In genomic region chr10:81284189-81284588, GRCm38 (mm10) we compare ENCODE assay signal across 14 mouse cellular contexts. TPM values are rescaled to one million over a fixed set of nuclear protein-coding genes. Genes with fewer than 3 reads are reported as not detected.
A peak's percentile ranks its signal among the peaks of the same experiment; 100 is the strongest.
DNase-seq lines count a peak whose midpoint lies in the region; ATAC-seq and TF ChIP-seq lines count a peak whose summit lies in the region.
"Had no signal": no experiment of that assay in that cellular context is flagged by ENCODE, and none has a peak within 500 bp of the region (broad histone marks: within the 10 kb centered on the region; RNA-seq: fewer than 3 reads in every experiment).

No protein-coding gene starts in this region.

- H3K4me1 ChIP-seq in embryonic facial prominence, embryonic 10.5 days = peaks cover 52% of the 10 kb centered on the region
- peaks cover 7% of the 10 kb centered on the region; the same call in 1 of the 2 replicates for H3K4me1 ChIP-seq in intestine, postnatal 0 days (replicated peaks; ENCODE audit: control insufficient read depth, insufficient read depth, low read length)
- peaks cover 21% of the 10 kb centered on the region for H3K4me1 ChIP-seq in small intestine, adult 2 months (ENCODE audit: control insufficient read depth, insufficient read depth, insufficient read length, low read length)
- H3K4me1 ChIP-seq in midbrain, embryonic 14.5 days (ENCODE audit: control insufficient read depth, insufficient read depth, low read length) = 0 out of 2 replicates have a peak, but pooled peaks cover 7% of the 10 kb centered on the region
- H3K4me1 ChIP-seq in heart, embryonic 11.5 days (ENCODE audit: control insufficient read depth, insufficient read depth, low read length) = peaks cover 3% of the 10 kb centered on the region; the same call in 1 of the 2 replicates

- ATAC-seq in intestine, postnatal 0 days = no peak
- no peak for ATAC-seq in midbrain, embryonic 14.5 days (ENCODE audit: low FRiP score, low TSS enrichment)
- ATAC-seq in heart, embryonic 11.5 days (replicated peaks; ENCODE audit: insufficient number of reproducible peaks, low FRiP score, low TSS enrichment) = no peak
- ATAC-seq: forebrain, postnatal 0 days had no signal

- H3K27ac ChIP-seq in embryonic facial prominence, embryonic 10.5 days (replicated peaks) = peak overlapping the region; percentile 42; the same call in 1 of the 2 replicates
- 0 out of 2 replicates have a peak overlapping the region, but pooled peaks have one; percentile 92 for H3K27ac ChIP-seq in intestine, postnatal 0 days (ENCODE audit: low read depth, low read length)
- no peak overlapping the region for H3K27ac ChIP-seq in small intestine, adult 2 months (ENCODE audit: insufficient read depth, low read depth, low read length)
- H3K27ac ChIP-seq in midbrain, embryonic 14.5 days (replicated peaks; ENCODE audit: low read depth, low read length) = no peak overlapping the region
- no peak overlapping the region for H3K27ac ChIP-seq in heart, embryonic 11.5 days (ENCODE audit: low read depth, low read length)
- H3K27ac ChIP-seq: heart, embryonic 10.5 days had no signal

- TF ChIP-seq POLR2A in small intestine, adult 2 months (IDR thresholded peaks at IDR 0.05; ENCODE audit: low read depth, low read length) = no peak

- TF ChIP-seq CTCF in intestine, postnatal 0 days (IDR thresholded peaks at IDR 0.05; ENCODE audit: low read depth) = no peak
- no peak for TF ChIP-seq CTCF in small intestine, adult 2 months (IDR thresholded peaks at IDR 0.05; ENCODE audit: extremely low read depth, insufficient read length, insufficient replicate concordance, low read depth, low read length)

- H3K9me3 ChIP-seq in embryonic facial prominence, embryonic 10.5 days = no peaks in the 10 kb centered on the region
- no peaks in the 10 kb centered on the region for H3K9me3 ChIP-seq in intestine, postnatal 0 days (ENCODE audit: control insufficient read depth)
- no peaks in the 10 kb centered on the region for H3K9me3 ChIP-seq in midbrain, embryonic 14.5 days (ENCODE audit: control insufficient read depth, low read length)
- no peaks in the 10 kb centered on the region for H3K9me3 ChIP-seq in heart, embryonic 11.5 days (replicated peaks; ENCODE audit: control insufficient read depth, low read length)
- H3K9me3 ChIP-seq: heart, embryonic 10.5 days had no signal

- no peak overlapping the region for H3K9ac ChIP-seq in intestine, postnatal 0 days (ENCODE audit: low read depth, low read length)
- no peak overlapping the region for H3K9ac ChIP-seq in midbrain, embryonic 14.5 days (replicated peaks; ENCODE audit: low read length)
- no peak overlapping the region for H3K9ac ChIP-seq in heart, embryonic 11.5 days (ENCODE audit: low read depth, low read length)
- H3K9ac ChIP-seq: forebrain, postnatal 0 days had no signal

- WGBS in embryonic facial prominence, embryonic 10.5 days = 53% methylated on average over 6 of the region's 6 CpGs
- WGBS in intestine, postnatal 0 days = 43% methylated on average over 6 of the region's 6 CpGs
- WGBS in small intestine, adult 2 months = 43% methylated on average over 6 of the region's 6 CpGs
- 52% methylated on average over 6 of the region's 6 CpGs for WGBS in midbrain, embryonic 14.5 days
- 37% methylated on average over 6 of the region's 6 CpGs for WGBS in heart, embryonic 11.5 days (ENCODE audit: insufficient replicate concordance)

- peak overlapping the region; percentile 60 for H3K4me2 ChIP-seq in intestine, postnatal 0 days (replicated peaks; ENCODE audit: low read depth)
- H3K4me2 ChIP-seq in midbrain, embryonic 14.5 days (ENCODE audit: low read length) = no peak overlapping the region
- no peak overlapping the region; the same call in 1 of the 2 replicates for H3K4me2 ChIP-seq in heart, embryonic 11.5 days

- DNase-seq in kidney, adult 9 months = peak; percentile 50
- no peak for DNase-seq in kidney, adult 8-10 months
- peak; percentile 47 for DNase-seq in embryonic facial prominence, embryonic 10.5 days (ENCODE audit: low spot score)
- no peak for DNase-seq in midbrain, embryonic 14.5 days
- DNase-seq: cerebellum, postnatal 36 days; forebrain, postnatal 0 days; gastrocnemius, postnatal 14 days; layer of hippocampus, postnatal 36 days; thymus, postnatal 14 days had no signal

- H3K36me3 ChIP-seq in embryonic facial prominence, embryonic 10.5 days (replicated peaks) = peaks cover 5% of the 10 kb centered on the region; the same call in 1 of the 2 replicates
- peaks cover 22% of the 10 kb centered on the region for H3K36me3 ChIP-seq in intestine, postnatal 0 days (ENCODE audit: control insufficient read depth, insufficient read depth)
- H3K36me3 ChIP-seq in small intestine, adult 2 months (ENCODE audit: control insufficient read depth, insufficient read depth, low read length) = peaks cover 34% of the 10 kb centered on the region
- no peaks in the 10 kb centered on the region for H3K36me3 ChIP-seq in midbrain, embryonic 14.5 days (ENCODE audit: control insufficient read depth, insufficient read depth, low read length)
- no peaks in the 10 kb centered on the region for H3K36me3 ChIP-seq in heart, embryonic 11.5 days (ENCODE audit: control insufficient read depth, insufficient read depth, low read length)
- H3K36me3 ChIP-seq: heart, embryonic 10.5 days had no signal

- peaks cover 88% of the 10 kb centered on the region for H3K27me3 ChIP-seq in embryonic facial prominence, embryonic 10.5 days (replicated peaks; ENCODE audit: low read depth, poor library complexity, severe bottlenecking)
- H3K27me3 ChIP-seq in intestine, postnatal 0 days (replicated peaks; ENCODE audit: control insufficient read depth, insufficient read depth, low read length) = no peaks in the 10 kb centered on the region
- no peaks in the 10 kb centered on the region for H3K27me3 ChIP-seq in small intestine, adult 2 months (ENCODE audit: control insufficient read depth, insufficient read depth, low read length)
- H3K27me3 ChIP-seq in midbrain, embryonic 14.5 days (ENCODE audit: control insufficient read depth, insufficient read depth, low read length) = peaks cover 9% of the 10 kb centered on the region; the same call in 1 of the 2 replicates
- H3K27me3 ChIP-seq in heart, embryonic 11.5 days (ENCODE audit: control insufficient read depth, insufficient read depth, low read length) = peaks cover 62% of the 10 kb centered on the region

- peak overlapping the region; percentile 63 for H3K4me3 ChIP-seq in embryonic facial prominence, embryonic 10.5 days
- H3K4me3 ChIP-seq in intestine, postnatal 0 days (ENCODE audit: low read depth, low read length) = peak overlapping the region; percentile 62
- peak overlapping the region; percentile 69; the same call in 1 of the 2 replicates for H3K4me3 ChIP-seq in small intestine, adult 2 months (ENCODE audit: low read depth, low read length)
- no peak overlapping the region for H3K4me3 ChIP-seq in midbrain, embryonic 14.5 days (replicated peaks; ENCODE audit: low read depth, low read length)
- H3K4me3 ChIP-seq in heart, embryonic 11.5 days (ENCODE audit: low read depth, low read length) = no peak overlapping the region

RNA-seq across cellular contexts. Expression of gene Tjp3, which starts 7.2 kb away (rescaled TPM):
- 8.9 and 9.0 TPM in 2 replicates for polyA plus RNA-seq in embryonic facial prominence, embryonic 10.5 days (2016; fragmentation: Nextera tagmentation; extraction: Ambion mirVana)
- polyA plus RNA-seq in intestine, postnatal 0 days (2015; fragmentation: Nextera tagmentation; extraction: Ambion mirVana) = 43.2 and 43.4 TPM in 2 replicates
- 124 and 239 TPM in 2 replicates for polyA plus RNA-seq in small intestine, adult 2 months (2012; rRNA removed)
- 4.4 and 5.7 TPM in 2 replicates for polyA plus RNA-seq in midbrain, embryonic 14.5 days (2014; fragmentation: Nextera tagmentation; extraction: Ambion mirVana)
- 0.90 and 1.4 TPM in 2 replicates for polyA plus RNA-seq in heart, embryonic 11.5 days (2014; fragmentation: Nextera tagmentation; extraction: Ambion mirVana)
- polyA plus RNA-seq: C2C12 had no signal

RNA-seq across cellular contexts. Expression of gene Pip5k1c, which starts 8.6 kb away (rescaled TPM):
- polyA plus RNA-seq in embryonic facial prominence, embryonic 10.5 days (2016; fragmentation: Nextera tagmentation; extraction: Ambion mirVana) = 72.2 and 72.4 TPM in 2 replicates
- polyA plus RNA-seq in intestine, postnatal 0 days (2015; fragmentation: Nextera tagmentation; extraction: Ambion mirVana) = 27.2 and 27.6 TPM in 2 replicates
- 26.1 and 50.8 TPM in 2 replicates for polyA plus RNA-seq in small intestine, adult 2 months (2012; rRNA removed)
- polyA plus RNA-seq in midbrain, embryonic 14.5 days (2014; fragmentation: Nextera tagmentation; extraction: Ambion mirVana) = 102 and 132 TPM in 2 replicates
- 30.2 and 32.1 TPM in 2 replicates for polyA plus RNA-seq in heart, embryonic 11.5 days (2014; fragmentation: Nextera tagmentation; extraction: Ambion mirVana)

RNA-seq across cellular contexts. Expression of gene Apba3, which starts 17.4 kb away (rescaled TPM):
- 57.2 and 57.5 TPM in 2 replicates for polyA plus RNA-seq in embryonic facial prominence, embryonic 10.5 days (2016; fragmentation: Nextera tagmentation; extraction: Ambion mirVana)
- 75.2 and 75.4 TPM in 2 replicates for polyA plus RNA-seq in intestine, postnatal 0 days (2015; fragmentation: Nextera tagmentation; extraction: Ambion mirVana)
- polyA plus RNA-seq in small intestine, adult 2 months (2012; rRNA removed) = 100 and 207 TPM in 2 replicates
- polyA plus RNA-seq in midbrain, embryonic 14.5 days (2014; fragmentation: Nextera tagmentation; extraction: Ambion mirVana) = 25.1 and 27.5 TPM in 2 replicates
- polyA plus RNA-seq in heart, embryonic 11.5 days (2014; fragmentation: Nextera tagmentation; extraction: Ambion mirVana) = 41.2 and 44.1 TPM in 2 replicates

RNA-seq across cellular contexts. Expression of gene Mrpl54, which starts 17.5 kb away (rescaled TPM):
- 223 and 237 TPM in 2 replicates for polyA plus RNA-seq in embryonic facial prominence, embryonic 10.5 days (2016; fragmentation: Nextera tagmentation; extraction: Ambion mirVana)
- 268 and 287 TPM in 2 replicates for polyA plus RNA-seq in intestine, postnatal 0 days (2015; fragmentation: Nextera tagmentation; extraction: Ambion mirVana)
- polyA plus RNA-seq in small intestine, adult 2 months (2012; rRNA removed) = 104 and 169 TPM in 2 replicates
- 121 and 152 TPM in 2 replicates for polyA plus RNA-seq in midbrain, embryonic 14.5 days (2014; fragmentation: Nextera tagmentation; extraction: Ambion mirVana)
- 247 and 257 TPM in 2 replicates for polyA plus RNA-seq in heart, embryonic 11.5 days (2014; fragmentation: Nextera tagmentation; extraction: Ambion mirVana)

RNA-seq across cellular contexts. Expression of gene Matk, which starts 31.5 kb away (rescaled TPM):
- polyA plus RNA-seq in embryonic facial prominence, embryonic 10.5 days (2016; fragmentation: Nextera tagmentation; extraction: Ambion mirVana) = 3.6 and 3.7 TPM in 2 replicates
- polyA plus RNA-seq in intestine, postnatal 0 days (2015; fragmentation: Nextera tagmentation; extraction: Ambion mirVana) = 0.66 and 1.2 TPM in 2 replicates
- 6.8 and 13.0 TPM in 2 replicates for polyA plus RNA-seq in small intestine, adult 2 months (2012; rRNA removed)
- polyA plus RNA-seq in midbrain, embryonic 14.5 days (2014; fragmentation: Nextera tagmentation; extraction: Ambion mirVana) = 14.8 and 29.4 TPM in 2 replicates
- polyA plus RNA-seq in heart, embryonic 11.5 days (2014; fragmentation: Nextera tagmentation; extraction: Ambion mirVana) = 1.0 and 1.7 TPM in 2 replicates

Comparison
In these comparisons a context has a peak if more than half of its experiments do, and no peak if none do; other contexts are left out.
1. DNase-seq: peak in kidney, adult 9 months (single experiment) and embryonic facial prominence, embryonic 10.5 days (single experiment); none in kidney, adult 8-10 months (0 of 2) and midbrain, embryonic 14.5 days (single experiment).
2. H3K27ac ChIP-seq: peak in embryonic facial prominence, embryonic 10.5 days (single experiment) and intestine, postnatal 0 days (single experiment); none in small intestine, adult 2 months (single experiment), midbrain, embryonic 14.5 days (single experiment) and heart, embryonic 11.5 days (single experiment).
3. H3K4me3 ChIP-seq: peak in embryonic facial prominence, embryonic 10.5 days (single experiment), intestine, postnatal 0 days (single experiment) and small intestine, adult 2 months (single experiment); none in midbrain, embryonic 14.5 days (single experiment) and heart, embryonic 11.5 days (single experiment).